Mouse (Mus musculus) intestine, embryonic 14.5 days (tissue): Measurements from ENCODE around the gene Atg101. TPM values are rescaled to one million over a fixed set of nuclear protein-coding genes. Genes with fewer than 3 reads are reported as not detected.

Experiments
- ATAC-seq: fragments of 200-750 bp; cut with Nextera tagmentation; replicated peaks from 2 replicates; pipeline ENCODE4 v1.8.0; 2017; ENCODE audit warnings: low read depth, moderate number of reproducible peaks, moderate TSS enrichment, moderate library complexity; ENCODE audit not compliant: low FRiP score, low TSS enrichment
- DNase-seq: peaks from one replicate; pipeline ENCODE4 v3.0.0-alpha.2; 2018; ENCODE audit warnings: low spot score
- H3K27ac ChIP-seq: fragments of 300-500 bp; sonication (generic); 2 replicates; pipeline ENCODE4 v1.5.1; 2014; ENCODE audit warnings: low read depth, mild to moderate bottlenecking, control low read depth
- H3K27me3 ChIP-seq: fragments of 300-500 bp; sonication (generic); replicated peaks from 2 replicates; pipeline ENCODE4 v1.6.1; 2014; ENCODE audit warnings: low read length, control low read depth; ENCODE audit not compliant: control insufficient read depth, insufficient read depth
- H3K36me3 ChIP-seq: fragments of 300-500 bp; sonication (generic); 2 replicates; pipeline ENCODE4 v1.6.1; 2014; ENCODE audit warnings: low read length, control low read depth; ENCODE audit not compliant: control insufficient read depth, insufficient read depth
- H3K4me1 ChIP-seq: fragments of 300-500 bp; sonication (generic); replicated peaks from 2 replicates; pipeline ENCODE4 v1.6.1; 2014; ENCODE audit warnings: low read length, control low read depth, mixed read lengths; ENCODE audit not compliant: control insufficient read depth, insufficient read depth
- H3K4me2 ChIP-seq: fragments of 300-500 bp; sonication (generic); 2 replicates; pipeline ENCODE4 v1.6.1; 2014; ENCODE audit warnings: low read length
- H3K4me3 ChIP-seq: fragments of 300-500 bp; sonication (generic); 2 replicates; pipeline ENCODE4 v1.5.1; 2014; ENCODE audit warnings: low read depth, low read length, control low read depth, mixed read lengths
- H3K9ac ChIP-seq: fragments of 300-500 bp; sonication (generic); 2 replicates; pipeline ENCODE4 v1.6.1; 2014; ENCODE audit warnings: mild to moderate bottlenecking, low read length
- H3K9me3 ChIP-seq: fragments of 300-500 bp; sonication (generic); 2 replicates; pipeline ENCODE4 v1.6.1; 2016; ENCODE audit warnings: low read length, control low read depth; ENCODE audit not compliant: control insufficient read depth
- WGBS: fragments of 180-500 bp; shearing (Covaris S2); extraction: QIAGEN DNeasy Blood & Tissue Kit; methylation state at CpG from one replicate; pipeline ENCODE4 v1.1.7; 2014; 5-methylcytosine and 5-hydroxymethylcytosine counted together
- polyA plus RNA-seq: library from polyadenylated mRNA; unstranded; fragments of >200 nt; fragmentation: Nextera tagmentation; extraction: Ambion mirVana; gene quantifications from 2 replicates; pipeline ENCODE4 v1.2.1, GENCODE M21; 2014

Atg101 gene
- polyA plus RNA-seq, 1 experiment from 2014 or later = 67.1 TPM

DNA sequence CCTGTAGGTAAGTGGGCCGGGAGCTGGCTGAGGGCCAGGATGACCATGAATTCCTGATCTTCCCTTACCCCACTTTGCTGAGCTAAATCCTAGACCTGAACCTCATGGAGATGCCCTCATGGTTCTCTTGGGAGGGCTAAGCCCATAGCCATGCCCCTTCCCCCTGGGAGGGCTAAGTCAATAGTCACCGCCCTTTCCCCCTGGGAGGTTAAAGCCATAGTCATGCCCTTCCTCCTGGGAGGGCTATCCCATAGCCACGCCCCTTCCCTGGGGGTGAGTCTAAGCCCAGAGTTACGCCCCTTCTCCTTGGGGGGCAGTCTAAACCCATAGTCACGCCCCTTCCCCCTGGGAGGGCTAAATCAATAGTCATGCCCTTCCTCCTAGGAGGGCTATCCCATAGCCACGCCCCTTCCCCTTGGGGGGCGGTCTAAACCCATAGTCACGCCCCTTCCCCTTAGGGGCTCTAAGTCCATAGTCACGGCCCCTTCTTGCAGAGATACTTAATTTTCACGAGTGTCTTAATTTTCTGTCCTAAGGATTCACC, 42.0 kb downstream of the Atg101 start:
- Histone ChIP-seq H3K27me3 (no peaks in the 10 kb centered on the region), H3K9ac (no peak overlapping the region), H3K4me1 (peaks cover 26% of the 10 kb centered on the region), H3K4me3 (no peak overlapping the region), H3K4me2 (no peak overlapping the region), H3K27ac (no peak overlapping the region), H3K36me3 (no peaks in the 10 kb centered on the region), H3K9me3 (no peaks in the 10 kb centered on the region)
- ATAC-seq (no peak), DNase-seq (no peak)
- 45% methylated on average over 10 of the region's 10 CpGs for WGBS

DNA sequence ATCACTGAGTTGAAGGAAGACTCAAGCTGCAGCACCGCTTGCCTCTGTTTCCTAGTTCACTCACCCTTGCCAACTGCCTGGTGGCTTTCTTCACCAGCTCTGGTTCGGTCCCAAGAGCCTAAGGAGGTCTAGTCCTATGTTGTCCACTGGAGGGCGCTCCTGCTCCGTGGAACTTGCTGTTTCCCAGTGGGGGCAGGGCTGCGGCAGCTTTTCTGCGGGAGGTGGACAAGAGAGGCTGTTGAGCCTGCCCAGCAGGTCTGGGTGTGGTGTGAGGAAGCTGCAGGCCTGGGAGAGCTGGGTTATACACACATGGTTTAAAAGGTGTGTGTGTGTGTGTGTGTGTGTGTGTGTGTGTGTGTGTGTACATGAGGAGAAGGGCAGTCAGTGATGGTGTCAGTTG, 43.2 kb downstream of the Atg101 start:
- H3K27ac ChIP-seq = no peak overlapping the region
- H3K9ac ChIP-seq = no peak overlapping the region
- H3K36me3 ChIP-seq = no peaks in the 10 kb centered on the region
- no peak overlapping the region for H3K4me2 ChIP-seq
- H3K27me3 ChIP-seq = no peaks in the 10 kb centered on the region
- no peak overlapping the region for H3K4me3 ChIP-seq
- DNase-seq (peak; percentile 97), ATAC-seq (peak; percentile 67)
- H3K9me3 ChIP-seq = no peaks in the 10 kb centered on the region
- 5% methylated on average over 6 of the region's 6 CpGs for WGBS
- H3K4me1 ChIP-seq = peaks cover 17% of the 10 kb centered on the region; the same call in 1 of the 2 replicates

- Histone ChIP-seq H3K27me3 (no peaks in the 10 kb centered on the region), H3K9ac (no peak overlapping the region), H3K4me3 (no peak overlapping the region), H3K4me2 (no peak overlapping the region), H3K36me3 (no peaks in the 10 kb centered on the region), H3K4me1 (peaks cover 17% of the 10 kb centered on the region; the same call in 1 of the 2 replicates), H3K27ac (no peak overlapping the region), H3K9me3 (no peaks in the 10 kb centered on the region)
- 73% methylated on average over 3 of the region's 3 CpGs for WGBS
- ATAC-seq (no peak), DNase-seq (no peak)
Observed at GRCm38 (mm10) chr15:101328876-101329563, 44.9 kb downstream of the Atg101 start.

- Histone ChIP-seq H3K4me3 (no peak overlapping the region), H3K4me2 (no peak overlapping the region), H3K36me3 (no peaks in the 10 kb centered on the region), H3K4me1 (peaks cover 17% of the 10 kb centered on the region; the same call in 1 of the 2 replicates), H3K9me3 (no peaks in the 10 kb centered on the region), H3K27ac (no peak overlapping the region), H3K27me3 (no peaks in the 10 kb centered on the region), H3K9ac (no peak overlapping the region)
- DNase-seq (no peak), ATAC-seq (no peak)
- 75% methylated on average over 3 of the region's 3 CpGs for WGBS
Observed at GRCm38 (mm10) chr15:101329564-101329892, 45.5 kb downstream of the Atg101 start.

GRCm38 (mm10) chr15:101331090-101331489, 47.0 kb downstream of the Atg101 start:
- 65% methylated on average over 4 of the region's 4 CpGs for WGBS
- no peak overlapping the region for H3K9ac ChIP-seq
- ATAC-seq (no peak; the same call in 1 of the 2 replicates), DNase-seq (no peak)
- no peaks in the 10 kb centered on the region for H3K27me3 ChIP-seq
- no peak overlapping the region for H3K4me3 ChIP-seq
- no peaks in the 10 kb centered on the region for H3K36me3 ChIP-seq
- H3K4me1 ChIP-seq = peaks cover 17% of the 10 kb centered on the region; the same call in 1 of the 2 replicates
- H3K4me2 ChIP-seq = no peak overlapping the region
- no peaks in the 10 kb centered on the region for H3K9me3 ChIP-seq
- H3K27ac ChIP-seq = no peak overlapping the region

GRCm38 (mm10) chr15:101332370-101332769, 48.3 kb downstream of the Atg101 start:
- no peak overlapping the region for H3K9ac ChIP-seq
- ATAC-seq = no peak
- WGBS = 63% methylated on average over 4 of the region's 4 CpGs

GRCm38 (mm10) chr15:101333165-101333564, 49.1 kb downstream of the Atg101 start:
- Histone ChIP-seq H3K4me1 (peaks cover 10% of the 10 kb centered on the region; the same call in 1 of the 2 replicates), H3K4me3 (no peak overlapping the region), H3K27me3 (no peaks in the 10 kb centered on the region), H3K36me3 (no peaks in the 10 kb centered on the region), H3K9ac (no peak overlapping the region), H3K9me3 (no peaks in the 10 kb centered on the region), H3K4me2 (no peak overlapping the region), H3K27ac (no peak overlapping the region)
- 20% methylated on average over 1 of the region's 1 CpGs for WGBS
- DNase-seq (no peak), ATAC-seq (no peak)

More at GRCm38 (mm10) chr15:101332370-101332769, 48.3 kb downstream of the Atg101 start:
- Histone ChIP-seq H3K4me2 (no peak overlapping the region), H3K27ac (no peak overlapping the region), H3K4me3 (no peak overlapping the region), H3K9me3 (no peaks in the 10 kb centered on the region), H3K4me1 (peaks cover 17% of the 10 kb centered on the region; the same call in 1 of the 2 replicates), H3K27me3 (no peaks in the 10 kb centered on the region), H3K36me3 (no peaks in the 10 kb centered on the region)
- DNase-seq = no peak

- no peak overlapping the region for H3K4me3 ChIP-seq
- H3K36me3 ChIP-seq = no peaks in the 10 kb centered on the region
- no peaks in the 10 kb centered on the region for H3K9me3 ChIP-seq
- H3K9ac ChIP-seq = no peak overlapping the region
- no peaks in the 10 kb centered on the region for H3K27me3 ChIP-seq
- DNase-seq (no peak), ATAC-seq (no peak)
- no peak overlapping the region for H3K4me2 ChIP-seq
- H3K4me1 ChIP-seq = peaks cover 10% of the 10 kb centered on the region; the same call in 1 of the 2 replicates
- 69% methylated on average over 4 of the region's 4 CpGs for WGBS
- H3K27ac ChIP-seq = no peak overlapping the region
Observed at GRCm38 (mm10) chr15:101333648-101334047, 49.6 kb downstream of the Atg101 start.
